Mouse (Mus musculus) brain, embryonic 14.5 days (tissue): ENCODE measurements around the gene Odf3l1.

Source experiments
- CTCF ChIP-seq: fragments of 200-500 bp; IDR thresholded peaks from 2 replicates; pipeline ENCODE4 v1.5.1; 2012; ENCODE audit warnings: inconsistent platforms, mild to moderate bottlenecking, moderate library complexity, borderline replicate concordance; ENCODE audit not compliant: insufficient read depth, insufficient read length; ENCODE audit errors: extremely low read depth
- POLR2A ChIP-seq: fragments of 200-500 bp; IDR thresholded peaks from 2 replicates; pipeline ENCODE4 v1.6.1; 2012; ENCODE audit warnings: mild to moderate bottlenecking, inconsistent platforms, borderline replicate concordance; ENCODE audit not compliant: poor library complexity, insufficient read depth, insufficient read length, severe bottlenecking; ENCODE audit errors: extremely low read depth

- TF ChIP-seq CTCF (no peak), POLR2A (no peak)
These were observed 16.3 kb upstream of the Odf3l1 start for GRCm38 (mm10) chr9:56880790-56881189.
